Mouse (Mus musculus): Measurements from ENCODE around the gene Grin2c.

The Grin2c gene

GRCm38 (mm10) chr11:115208126-115208525 is 58.9 kb downstream of the Grin2c start:
- no peak for DNase-seq (ENCODE audit: low read depth in 2 of 2, low spot score in 2 of 2)

GRCm38 (mm10) chr11:115202756-115203155 is 64.3 kb downstream of the Grin2c start:
- DNase-seq (ENCODE audit: low read depth in 2 of 2, low spot score in 2 of 2), result no peak

GRCm38 (mm10) chr11:115202316-115202715 is 64.7 kb downstream of the Grin2c start:
- peak; percentile 73 to 79 for DNase-seq (ENCODE audit: low read depth in 2 of 2, low spot score in 2 of 2)

GRCm38 (mm10) chr11:115200520-115200919 is 66.5 kb downstream of the Grin2c start:
- no peak for DNase-seq (ENCODE audit: low read depth in 2 of 2, low spot score in 2 of 2)

All from CD8-positive naive resting alpha-beta T cell, adult 2 months (primary cell).